Mouse (Mus musculus): Measurements from ENCODE around the gene Foxn2.

GRCm38 (mm10) chr17:88421246-88421645 is 19.3 kb upstream of the Foxn2 start:
- TF ChIP-seq CTCF (IDR thresholded peaks at IDR 0.05; ENCODE audit: low read depth, low read length) = no peak
- no peak for TF ChIP-seq POLR2A (IDR thresholded peaks at IDR 0.05; ENCODE audit: insufficient read depth, low read length)
- no peak for TF ChIP-seq EP300 (IDR thresholded peaks at IDR 0.05; ENCODE audit: insufficient read depth, low read depth, low read length)
